Mouse (Mus musculus): ENCODE data around the gene Spata21. TPM values are rescaled to one million over a fixed set of nuclear protein-coding genes. Genes with fewer than 3 reads are reported as not detected.

The Spata21 gene
- total RNA-seq (2021) = not detected
- long read RNA-seq, experiment 1 = 0 reads
- long read RNA-seq, experiment 2 = 0 reads

DNA sequence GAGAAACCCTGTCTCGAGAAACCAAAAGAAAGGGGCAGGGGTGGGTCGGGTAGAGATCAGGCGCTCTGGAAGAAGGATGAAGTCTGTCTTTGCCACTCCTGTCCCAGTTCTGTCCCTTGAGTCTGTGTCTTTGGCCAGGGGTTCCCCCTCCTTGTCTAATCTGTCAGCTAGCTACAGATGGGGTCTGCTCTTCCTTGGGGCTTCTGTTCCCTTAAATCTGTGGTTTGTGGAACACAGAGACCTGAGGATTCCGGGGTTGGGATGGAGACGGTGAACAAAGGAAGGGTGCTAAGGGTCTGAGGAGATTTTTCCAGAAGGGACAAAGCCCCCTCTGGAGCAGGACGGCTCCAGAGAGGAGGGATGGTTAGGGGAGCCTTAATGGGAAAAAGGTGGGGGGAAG lies at the start of gene Spata21:
TSS of gene Spata21 (plus strand) at position 301 of the 400 bp plus-strand sequence.
- DNase-seq (ENCODE audit: low spot score in 2 of 2) = no peak

DNA sequence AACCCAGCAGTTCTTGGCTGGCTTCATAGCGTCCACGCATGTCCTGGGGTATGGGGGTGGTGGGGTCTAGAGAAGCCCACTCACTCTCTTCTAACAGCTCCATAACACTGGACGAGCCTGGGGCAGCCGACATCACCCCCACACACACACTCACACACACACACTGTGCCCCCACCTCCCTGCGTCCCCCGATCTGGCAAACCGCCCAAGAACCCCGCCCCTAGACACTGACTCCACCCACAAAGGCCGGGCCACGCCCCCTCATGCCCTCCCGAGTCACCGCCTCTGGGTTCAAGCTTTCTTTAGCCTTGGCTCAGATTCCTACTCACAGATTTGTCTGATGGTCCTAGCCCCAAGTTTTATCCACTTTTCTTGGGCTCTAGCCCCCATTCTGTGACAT lies 47.0 kb upstream of the Spata21 start:
- DNase-seq (ENCODE audit: low spot score in 2 of 2) = no peak

DNA sequence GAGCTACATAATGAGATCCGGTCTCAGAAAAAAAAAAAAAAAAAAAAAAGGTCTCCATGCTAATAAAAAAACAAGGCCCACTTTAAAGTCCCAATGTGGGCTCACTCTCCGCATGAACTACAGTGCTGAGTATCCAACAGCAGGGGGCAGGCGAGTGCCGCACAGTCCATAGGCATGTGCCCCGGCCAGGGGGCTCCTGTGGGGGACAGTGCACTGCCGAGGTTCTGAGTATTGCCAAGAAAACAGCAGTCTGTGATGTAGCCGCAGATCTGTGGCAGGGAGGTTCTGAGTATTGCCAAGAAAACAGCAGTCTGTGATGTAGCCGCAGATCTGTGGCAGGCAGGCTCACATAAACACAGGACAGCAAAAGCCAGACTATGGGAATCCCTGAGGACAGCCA lies 43.3 kb upstream of the Spata21 start:
- DNase-seq (ENCODE audit: low spot score in 2 of 2) = peak in 1 of 2 experiments; percentile 58

DNA sequence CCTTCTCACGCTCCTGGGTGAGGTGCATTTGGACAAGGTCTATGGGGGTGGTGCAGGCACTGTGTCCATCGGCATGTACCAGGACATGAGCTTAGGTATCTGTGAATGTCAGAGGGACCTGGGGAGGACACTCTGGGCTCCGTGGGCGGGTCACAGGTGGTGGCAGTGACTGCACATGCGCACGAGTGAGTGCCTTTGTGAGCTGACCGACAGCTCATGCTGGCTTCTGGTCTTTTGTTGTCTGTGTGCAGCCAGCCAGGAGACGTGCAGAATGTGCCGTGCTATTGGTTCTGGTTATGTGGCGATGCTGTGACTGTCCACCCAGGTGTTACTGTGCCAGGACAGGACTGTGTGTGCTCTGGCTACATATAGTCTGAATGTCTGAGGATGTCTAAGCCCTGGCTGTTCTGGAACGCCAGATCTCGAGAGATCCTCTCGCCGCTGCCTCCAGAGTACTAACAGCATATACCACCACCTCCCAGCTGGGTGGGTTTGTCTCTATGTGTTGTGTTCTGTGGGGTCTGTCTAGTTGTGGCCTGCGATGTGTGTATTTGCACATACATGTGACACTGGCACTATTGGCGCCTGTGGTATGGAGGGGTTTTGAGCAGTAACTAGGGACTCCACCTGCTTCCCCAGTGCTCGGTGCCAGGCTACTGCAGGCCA lies 39.2 kb upstream of the Spata21 start:
- DNase-seq (ENCODE audit: low spot score in 2 of 2) = no peak

DNA sequence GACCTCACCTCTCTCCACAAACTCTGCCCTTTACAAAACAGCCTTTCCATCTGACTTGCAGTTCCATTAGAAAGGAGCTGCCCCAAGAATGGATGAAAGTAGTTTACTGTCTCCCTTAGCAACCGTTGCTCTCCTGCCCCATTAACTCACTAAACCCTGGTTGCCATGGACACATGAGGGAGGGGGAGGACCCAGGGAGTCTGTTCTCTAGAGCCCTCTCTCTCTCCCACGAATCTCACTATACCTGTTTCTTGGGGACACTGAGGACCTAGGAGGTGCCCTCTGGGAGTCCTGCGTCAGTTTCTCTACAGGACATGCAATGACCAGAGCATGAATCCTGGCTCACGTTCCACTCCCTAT lies 38.7 kb upstream of the Spata21 start:
- DNase-seq (ENCODE audit: low spot score in 2 of 2) = no peak

DNA sequence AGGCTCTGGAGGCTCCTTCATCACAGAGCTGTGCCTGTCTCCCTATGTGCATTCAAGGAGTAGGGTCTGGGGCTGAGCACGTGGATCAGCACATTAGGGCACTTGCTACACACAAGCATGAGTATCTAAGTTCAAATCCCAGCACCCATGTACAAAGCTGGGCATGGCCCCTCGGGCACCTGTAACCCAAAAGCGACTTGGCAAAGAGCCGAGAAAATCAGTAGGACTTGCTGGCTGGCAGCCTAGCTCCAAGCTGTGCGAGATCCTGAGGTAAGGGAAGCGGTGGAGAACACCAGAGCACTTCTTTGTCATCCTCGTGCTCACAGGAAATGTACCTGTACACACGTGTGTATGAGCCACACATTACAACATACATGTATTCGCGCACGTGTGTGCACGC lies 35.7 kb upstream of the Spata21 start:
- no peak for DNase-seq (ENCODE audit: low spot score in 2 of 2)

DNA sequence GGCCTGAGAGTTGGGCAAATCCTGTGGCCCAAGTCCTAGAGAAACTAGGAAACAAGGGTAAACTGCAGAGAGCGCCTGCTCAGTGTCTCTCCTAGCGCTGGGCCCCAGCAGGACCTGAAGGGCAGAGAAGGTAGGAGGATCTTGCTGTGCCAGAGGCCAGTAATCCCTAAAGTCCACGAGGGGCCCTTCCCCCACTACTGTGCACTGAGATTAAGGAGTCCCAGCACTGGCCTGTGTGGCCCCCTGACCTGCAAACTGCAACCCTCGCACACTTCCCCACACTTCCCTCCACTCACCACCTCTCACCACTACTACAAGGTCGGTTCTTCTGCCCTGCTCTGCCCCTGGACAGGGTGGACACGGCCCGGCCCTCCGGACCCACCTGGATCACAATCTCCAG lies 35.0 kb upstream of the Spata21 start:
- DNase-seq (ENCODE audit: low spot score in 2 of 2) = no peak

DNA sequence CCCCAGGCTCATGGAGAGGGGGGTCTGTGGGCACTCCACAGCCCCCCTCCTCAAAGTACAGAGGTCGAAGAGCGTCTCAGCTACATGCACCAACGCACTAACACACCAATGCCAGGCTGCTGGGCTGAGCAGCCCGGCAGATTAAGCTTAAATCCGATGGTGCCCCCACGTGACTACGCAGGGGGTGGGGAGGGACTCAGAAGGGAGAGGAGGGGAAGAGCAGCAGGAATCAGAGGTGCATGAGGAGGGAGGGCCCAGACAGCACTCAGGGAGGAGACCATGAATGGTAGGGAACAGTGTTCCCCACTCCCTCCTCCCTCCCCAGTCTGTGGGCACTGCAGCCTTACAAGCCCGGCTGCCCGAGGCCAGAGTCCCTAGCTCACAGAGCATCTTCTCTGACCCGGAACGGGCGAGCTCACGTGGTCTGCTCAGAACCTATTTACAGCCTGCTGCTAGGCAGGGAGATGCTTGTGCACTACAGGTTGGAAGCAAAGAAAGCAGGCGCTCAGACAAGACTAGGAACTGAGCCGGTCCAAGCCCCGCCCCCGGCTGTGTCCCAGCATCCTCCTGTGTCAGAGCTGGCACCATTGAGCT lies 34.5 kb upstream of the Spata21 start:
- DNase-seq (ENCODE audit: low spot score in 2 of 2) = no peak

DNA sequence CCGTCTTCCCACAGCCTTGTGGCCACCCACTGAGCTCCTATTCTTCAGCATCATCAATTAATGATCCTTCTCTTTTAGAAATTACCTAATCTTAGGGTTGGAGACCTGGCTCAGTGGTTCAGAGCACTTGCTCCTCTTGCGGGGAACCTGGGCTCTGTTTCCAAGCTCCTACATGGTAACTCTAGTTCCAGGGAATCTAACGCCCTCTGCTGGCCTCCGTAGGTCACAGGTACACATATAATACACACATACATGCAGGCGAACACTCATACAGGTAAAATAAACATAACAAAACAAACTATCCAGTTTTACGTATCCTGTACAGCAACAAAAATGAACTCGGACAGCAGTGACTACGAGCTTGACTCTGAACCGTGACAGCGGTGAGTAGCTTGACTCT lies 31.2 kb upstream of the Spata21 start:
- no peak for DNase-seq (ENCODE audit: low spot score in 2 of 2)

DNA sequence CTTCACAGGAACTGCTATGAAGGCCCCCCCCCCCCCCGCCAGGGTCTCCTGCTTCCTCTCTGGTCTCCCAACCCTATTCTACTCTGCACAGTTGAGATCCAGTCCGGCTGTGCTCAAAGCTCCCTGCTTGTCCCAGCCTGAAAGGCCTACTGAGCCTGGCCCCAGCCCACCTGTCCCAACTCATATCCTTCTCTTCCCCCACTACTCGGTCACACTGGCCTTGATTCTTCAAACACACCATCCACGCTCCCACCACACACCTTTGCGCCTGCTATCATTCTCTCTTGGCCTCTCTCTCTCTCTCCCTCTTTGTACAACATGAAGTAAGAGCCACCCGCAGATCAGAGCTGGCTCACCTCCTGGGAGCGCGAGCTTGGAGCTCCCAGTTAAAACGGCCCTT lies 29.3 kb upstream of the Spata21 start:
- no peak for DNase-seq (ENCODE audit: low spot score in 2 of 2)

DNA sequence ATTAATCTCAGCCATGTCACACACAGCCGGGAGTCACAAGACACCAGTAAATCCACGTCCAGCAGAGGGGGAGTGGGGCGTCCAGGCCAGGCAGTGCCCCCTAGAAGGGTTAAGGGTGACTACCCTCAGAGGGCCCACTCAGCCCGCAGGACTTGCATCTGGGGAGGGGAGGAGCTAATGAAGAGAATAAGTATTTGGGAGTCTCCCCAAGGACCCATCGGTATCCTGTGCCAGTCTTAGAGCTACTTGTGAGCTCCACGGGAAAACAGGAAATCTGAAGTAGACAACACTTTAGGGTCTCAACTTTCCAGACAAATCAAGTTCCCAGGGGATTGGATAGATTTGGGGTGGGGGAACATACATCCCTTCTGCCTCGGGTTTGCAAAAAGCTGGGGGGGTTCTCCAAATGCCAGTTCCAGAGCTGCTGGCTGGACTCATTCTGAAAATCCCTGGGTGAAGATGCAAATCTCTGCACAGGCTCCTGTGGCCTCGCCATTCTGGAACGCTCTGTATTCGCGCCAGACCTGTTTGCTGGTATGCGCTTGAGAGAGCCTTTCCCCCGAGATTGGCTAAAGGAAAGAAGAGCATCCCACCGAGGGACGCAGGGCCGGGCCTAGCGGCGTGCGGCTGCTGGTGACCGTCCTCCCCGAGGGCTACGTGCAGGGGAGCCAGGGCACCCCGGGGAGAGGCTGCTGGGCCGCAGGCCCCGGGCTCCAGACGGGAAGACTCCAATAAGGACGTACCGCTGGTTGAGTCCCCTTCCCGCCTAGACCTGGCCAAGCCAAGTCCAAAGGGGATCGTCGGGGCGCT lies 28.3 kb upstream of the Spata21 start:
- no peak for DNase-seq (ENCODE audit: low spot score in 2 of 2)

DNA sequence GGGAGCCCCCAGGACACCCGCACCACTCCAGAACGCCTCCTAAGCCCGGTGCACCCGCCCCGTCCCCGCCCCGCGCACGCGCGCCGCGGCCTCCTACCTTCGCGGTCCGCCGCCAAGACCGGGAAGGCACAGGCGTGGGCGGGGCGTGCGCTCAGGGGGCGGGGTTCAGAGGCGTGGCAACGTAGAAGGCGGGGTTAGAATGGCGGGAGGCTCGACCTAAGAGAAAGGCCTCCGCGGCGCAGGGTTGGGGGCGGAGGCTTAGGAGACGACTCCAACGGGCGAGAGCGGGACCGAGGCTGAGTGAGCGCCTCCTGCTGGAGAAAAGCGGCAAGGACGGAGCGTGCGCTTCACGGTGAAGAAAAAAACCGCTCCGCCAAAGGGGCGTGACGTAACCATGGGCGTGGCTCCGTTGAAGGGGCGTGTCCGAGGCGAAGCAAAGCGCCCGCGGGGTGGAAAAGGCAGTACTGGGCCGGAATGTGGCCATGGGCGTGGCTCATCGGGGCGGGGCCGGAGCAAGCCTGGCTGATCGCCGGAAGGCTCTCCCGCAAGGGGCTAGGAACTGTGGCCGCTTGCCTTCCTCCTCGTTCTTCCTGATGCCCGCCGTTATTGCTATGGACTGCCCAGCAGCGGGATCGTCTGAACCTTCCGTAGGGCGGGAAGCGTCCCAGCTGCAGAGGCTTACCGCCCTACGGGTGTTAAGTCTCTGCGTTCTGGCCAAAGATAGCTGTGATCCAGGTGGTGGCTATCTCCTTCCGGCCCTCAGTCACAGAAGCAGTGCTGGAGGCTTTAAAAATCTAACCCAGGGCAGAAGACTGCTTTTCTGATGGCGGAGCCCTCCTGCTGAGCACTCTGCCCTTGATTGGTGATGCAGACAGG lies 27.5 kb upstream of the Spata21 start, which contains the start of gene Crocc:
TSS of gene Crocc (minus strand) at position 125 of the 876 bp plus-strand sequence.
- DNase-seq (ENCODE audit: low spot score in 2 of 2) = peak; percentile 100

DNA sequence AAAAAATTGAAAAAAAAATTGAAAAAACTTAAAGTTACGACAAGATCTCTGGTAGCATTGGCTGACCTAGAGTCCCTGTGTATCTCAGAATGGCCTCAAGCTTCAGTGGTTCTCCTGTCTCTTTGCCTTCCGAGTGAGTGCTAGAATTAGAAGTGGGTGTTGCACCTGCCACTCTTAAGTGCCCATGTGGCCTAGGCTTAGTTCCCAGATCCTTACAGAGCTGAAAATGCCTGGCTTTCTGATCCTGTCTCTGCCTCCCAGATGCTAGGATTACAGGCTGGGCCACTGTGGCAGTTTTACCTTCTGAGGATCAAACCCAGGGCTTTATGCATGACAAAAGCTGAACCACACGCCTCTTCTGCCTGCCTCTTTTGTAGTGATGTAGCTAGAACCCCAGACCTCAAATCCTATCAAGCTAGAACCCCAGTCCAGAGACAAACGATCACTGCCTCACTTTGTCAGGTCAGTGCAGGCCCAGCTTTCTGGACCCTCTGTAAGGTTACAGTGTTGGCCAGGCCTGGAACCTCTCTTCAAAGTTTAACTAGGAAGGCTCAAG lies 24.0 kb upstream of the Spata21 start:
- no peak for DNase-seq (ENCODE audit: low spot score in 2 of 2)

DNA sequence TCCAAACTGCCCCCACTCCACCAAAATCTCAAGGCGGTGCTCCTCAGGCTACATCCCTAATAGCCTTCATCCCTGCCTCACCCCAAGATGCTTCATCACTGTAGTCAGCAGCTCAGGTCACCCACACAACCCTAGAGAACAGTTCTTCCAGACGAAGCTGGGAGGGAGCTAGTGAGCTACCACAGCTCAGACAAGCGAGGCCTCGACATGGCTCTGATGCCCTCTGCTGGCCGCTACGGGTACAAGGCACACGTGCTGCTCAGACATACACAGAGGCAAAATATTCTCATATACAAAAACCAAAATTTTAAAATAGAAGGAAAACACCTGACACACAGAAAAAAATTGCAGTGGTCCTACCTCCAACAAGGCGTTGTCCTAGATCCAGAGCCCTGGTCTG lies 23.0 kb upstream of the Spata21 start:
- DNase-seq (ENCODE audit: low spot score in 2 of 2) = peak; percentile 68 to 78

DNA sequence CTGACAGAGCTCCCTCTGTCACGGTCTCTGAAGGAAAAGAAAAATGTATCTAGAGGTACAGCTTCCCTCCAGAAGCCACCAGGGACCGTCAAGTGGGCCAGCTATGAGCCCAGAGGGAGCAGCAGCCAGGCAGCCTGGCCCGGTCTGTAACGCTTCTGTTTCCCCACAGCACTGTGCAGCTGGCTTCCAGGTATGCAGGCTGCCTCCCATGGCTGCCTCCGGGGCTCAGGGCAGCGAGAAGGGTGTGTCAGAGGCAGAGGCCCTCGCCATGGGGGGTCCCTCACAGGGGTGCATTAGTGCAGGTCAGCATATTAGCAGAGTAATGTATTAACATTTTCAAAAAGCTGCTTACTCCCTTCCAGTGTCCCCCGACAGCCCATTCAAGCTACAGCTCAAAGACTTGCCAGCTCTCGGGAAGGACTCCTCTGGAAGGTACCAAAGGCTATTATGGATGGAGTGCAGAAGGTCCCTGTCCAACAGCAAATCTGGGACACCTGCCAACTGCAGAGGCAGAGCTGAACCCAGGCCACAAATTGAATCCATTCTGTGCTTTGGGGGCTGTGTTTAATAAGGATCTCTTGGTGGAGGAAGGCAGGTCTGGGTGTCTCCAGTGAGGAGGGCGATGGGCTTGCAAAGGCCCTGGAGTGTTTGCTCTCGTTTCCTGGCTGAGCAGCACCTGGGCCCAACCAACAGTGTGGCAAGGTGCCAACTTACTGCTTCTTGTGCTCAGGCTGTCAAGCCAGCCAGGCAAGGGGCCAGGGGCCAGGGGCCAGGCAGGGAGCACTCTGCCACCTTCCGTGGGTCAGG lies 21.2 kb upstream of the Spata21 start:
- DNase-seq (ENCODE audit: low spot score in 2 of 2) = no peak

DNA sequence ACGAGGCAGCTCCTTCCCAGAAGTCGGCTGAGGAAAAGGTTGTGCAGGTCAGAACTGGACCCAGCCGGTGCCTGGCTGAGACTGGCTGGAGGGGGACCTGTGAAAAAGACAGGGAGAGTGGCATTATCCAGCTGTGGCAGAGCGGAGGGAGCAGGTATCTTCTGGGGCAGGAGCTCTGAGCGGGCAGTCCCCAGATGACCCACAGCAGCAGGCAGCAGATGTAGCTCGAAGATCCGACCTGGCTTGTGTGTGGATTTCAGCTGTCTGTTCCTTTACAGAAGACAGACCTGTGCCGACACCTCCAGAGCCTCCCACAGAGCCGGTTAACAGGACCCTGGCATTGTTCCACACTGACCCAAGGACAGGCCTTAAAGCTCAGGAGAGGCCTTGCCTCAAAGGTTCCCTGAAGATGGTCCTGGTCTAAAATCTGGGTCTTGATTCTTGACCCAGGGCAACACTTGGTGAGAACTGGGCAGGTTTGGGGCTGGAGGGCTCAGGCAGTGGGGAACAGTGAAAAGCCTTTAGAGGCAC lies 20.6 kb upstream of the Spata21 start:
- no peak for DNase-seq (ENCODE audit: low spot score in 2 of 2)

DNA sequence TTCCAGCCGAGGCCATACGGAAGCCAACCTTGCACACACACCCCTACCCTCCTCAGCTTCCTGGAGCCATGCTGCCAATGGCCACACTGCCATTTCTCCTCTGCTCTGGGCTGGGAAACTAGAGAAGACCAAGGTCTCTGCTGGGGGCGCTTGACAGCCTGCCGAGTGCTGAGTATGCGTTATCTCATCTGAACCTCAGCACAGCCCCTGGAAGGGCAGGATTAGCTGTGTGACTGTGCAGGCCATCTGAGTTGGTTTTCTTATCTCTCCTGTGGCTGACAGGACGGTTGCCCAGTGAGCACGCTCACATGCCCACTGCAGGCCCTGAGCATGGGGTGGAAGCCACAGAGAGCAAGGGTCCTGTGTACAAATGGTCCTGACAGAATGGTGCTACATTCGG lies 19.5 kb upstream of the Spata21 start:
- DNase-seq (ENCODE audit: low spot score in 2 of 2) = no peak

DNA sequence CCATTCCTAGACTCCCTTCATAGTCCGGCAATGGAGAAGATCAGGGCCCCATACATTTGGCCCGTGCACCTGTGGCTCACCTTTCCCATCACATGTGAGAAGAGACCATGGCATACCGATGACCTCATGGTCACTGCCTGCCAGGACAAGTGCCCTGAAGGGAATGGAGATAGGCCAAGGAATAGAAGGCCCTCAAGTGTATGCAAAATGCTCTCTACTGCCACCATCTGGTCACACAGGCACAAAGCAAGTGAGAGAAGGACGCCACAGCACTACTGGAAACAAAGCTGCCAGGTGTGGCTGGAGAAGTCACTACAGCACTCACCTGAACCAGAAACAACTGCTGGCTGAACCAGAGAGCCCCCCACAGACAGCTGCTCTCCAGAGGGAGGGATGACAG lies 18.4 kb upstream of the Spata21 start:
- DNase-seq (ENCODE audit: low spot score in 2 of 2) = peak in 1 of 2 experiments; percentile 33

DNA sequence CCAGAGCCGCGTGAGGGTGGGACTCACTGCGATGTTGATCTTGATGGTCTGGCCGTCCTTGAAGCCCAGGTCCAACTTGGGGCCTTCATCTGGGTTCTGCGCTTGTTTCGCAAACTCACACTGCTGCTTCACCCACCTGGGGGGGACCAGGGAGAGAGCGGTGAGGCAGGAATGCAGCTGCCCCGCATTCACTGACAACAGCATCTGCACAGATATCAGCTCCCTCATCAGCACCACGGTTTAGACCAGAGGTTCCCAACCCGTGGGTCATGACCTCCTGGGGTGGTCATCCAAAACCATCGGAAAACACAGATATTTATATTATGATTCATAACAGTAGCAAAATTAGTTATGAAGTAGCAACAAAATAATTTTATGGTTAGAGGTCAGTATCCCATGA lies 15.6 kb upstream of the Spata21 start:
- no peak for DNase-seq (ENCODE audit: low spot score in 2 of 2)

DNA sequence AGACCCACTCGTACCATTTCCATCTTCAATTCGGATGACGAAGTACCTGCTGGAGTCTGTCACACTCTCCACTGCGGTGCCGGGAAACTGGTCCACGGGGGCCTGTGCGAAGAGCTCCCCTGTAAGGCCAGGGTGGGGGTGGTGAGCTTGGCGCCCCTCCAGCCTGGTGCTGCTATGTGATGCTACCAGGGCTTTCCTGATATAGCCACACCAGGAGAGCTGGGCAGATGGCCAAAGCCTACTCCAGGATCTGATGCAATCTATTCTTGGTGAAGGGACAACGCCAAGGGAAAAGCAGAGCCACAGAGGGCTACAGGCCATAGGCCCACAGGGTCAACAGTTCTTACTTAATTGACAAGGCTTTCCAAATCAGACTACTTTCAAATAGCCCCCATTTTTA lies 14.5 kb upstream of the Spata21 start:
- no peak for DNase-seq (ENCODE audit: low spot score in 2 of 2)

All from adrenal gland, adult 18-20 months (tissue).